Mouse (Mus musculus): ENCODE measurements at regions not wholly inside any gene's neighbourhood (a gene's known extent, or its start where the extent isn't known, plus 50 kb on each side); places are given as distances from the start of the nearest gene placed in this dataset.

DNA sequence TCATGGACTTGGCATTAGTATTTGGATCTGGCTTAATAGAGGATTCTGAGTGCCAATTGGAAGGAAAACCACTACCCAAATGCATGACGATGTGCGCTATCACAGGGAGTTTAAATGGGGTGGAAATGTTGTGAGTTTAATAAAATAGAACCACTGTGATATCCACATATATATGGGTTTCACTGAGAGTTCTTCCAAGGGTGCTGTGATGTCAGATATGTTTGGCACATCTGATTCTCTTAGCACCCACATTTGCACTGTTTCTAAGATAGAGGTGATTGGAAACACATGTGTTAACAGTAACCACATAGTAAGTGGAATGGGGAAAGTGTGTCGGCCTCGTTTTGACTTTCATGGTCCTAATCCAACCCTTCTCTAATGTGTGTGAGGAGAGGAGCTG lies 189.7 kb upstream of the 1810046K07Rik start:
- DNase-seq (ENCODE audit: low spot score in 2 of 2): no peak

DNA sequence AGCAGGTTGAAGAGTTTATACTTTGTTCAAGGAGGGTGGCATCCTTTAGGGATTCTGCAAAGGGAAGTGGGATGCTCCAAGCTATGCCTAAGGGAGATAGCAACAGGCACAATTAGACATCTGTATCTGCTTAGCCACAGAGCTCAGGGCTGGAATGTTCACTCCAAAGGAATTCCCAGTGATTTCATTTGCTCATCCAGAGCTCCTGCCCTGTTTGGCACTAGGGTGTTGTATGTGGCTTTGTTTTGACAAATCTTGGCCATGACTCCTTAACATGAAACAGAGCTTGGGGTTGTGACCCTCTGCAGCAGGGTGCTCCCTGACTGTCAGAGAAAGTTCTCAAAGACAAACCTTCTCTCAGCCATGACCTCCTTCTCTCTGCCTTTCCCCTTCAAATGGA lies 194.8 kb upstream of the 1810046K07Rik start:
- no peak for DNase-seq (ENCODE audit: low spot score in 2 of 2)

DNA sequence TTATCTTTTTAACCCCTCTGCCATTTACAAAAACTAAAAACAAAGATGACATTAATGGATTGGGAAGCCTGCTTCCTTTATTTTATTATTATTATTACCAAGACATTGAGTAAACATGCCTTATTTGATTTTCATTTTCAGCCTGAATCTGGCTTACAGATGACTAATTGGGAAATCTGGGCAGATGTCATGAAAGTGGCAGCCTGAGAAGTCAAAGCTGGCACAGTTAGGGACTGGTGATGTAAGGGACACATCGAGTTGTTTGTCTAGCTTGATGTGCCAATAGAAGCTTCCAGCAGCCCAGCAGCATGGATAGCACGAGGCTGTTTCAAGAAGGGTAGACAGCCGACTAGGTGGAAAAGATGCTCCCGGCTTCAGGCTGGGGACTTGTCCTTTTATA lies 197.2 kb upstream of the 1810046K07Rik start:
- DNase-seq (ENCODE audit: low spot score in 2 of 2): no peak

DNA sequence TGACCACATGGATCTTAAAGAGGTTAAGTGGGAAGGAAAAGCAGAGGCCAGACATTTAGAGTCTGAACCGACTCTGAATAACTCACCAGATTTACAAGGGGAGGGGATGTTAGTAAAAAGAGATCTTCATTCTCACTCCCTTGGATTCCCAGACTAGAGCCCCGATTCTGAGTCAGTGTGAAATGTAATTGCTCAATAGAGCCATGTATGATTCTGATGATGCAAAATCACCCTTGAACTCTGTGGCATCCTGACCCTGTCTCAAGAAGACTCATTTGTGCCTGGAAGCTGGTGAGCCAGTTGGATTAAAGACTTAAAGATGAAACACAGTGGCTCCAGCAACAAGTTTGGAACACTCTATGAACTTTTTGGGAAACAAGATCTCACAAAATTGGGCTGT lies 210.2 kb upstream of the 1810046K07Rik start:
- no peak for DNase-seq (ENCODE audit: low spot score in 2 of 2)

DNA sequence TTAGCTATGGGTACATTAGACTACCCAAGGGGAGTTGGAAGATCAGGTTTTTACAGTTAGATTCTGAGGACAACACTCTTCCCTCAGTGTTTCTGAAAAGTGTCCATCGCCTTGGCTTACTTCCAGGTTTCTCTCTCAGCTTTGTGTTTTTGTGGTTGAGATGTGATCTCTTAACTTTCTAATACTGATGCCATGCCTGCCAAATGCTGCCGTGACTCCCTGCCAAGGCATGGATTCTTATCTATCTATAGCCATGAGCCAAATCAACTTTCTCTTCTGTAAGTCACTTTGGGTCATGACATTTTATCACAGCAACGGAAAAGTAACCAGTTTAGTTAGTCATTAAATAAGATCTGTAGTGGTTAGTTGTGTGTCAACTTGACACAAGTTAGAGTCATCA lies 213.2 kb upstream of the 1810046K07Rik start:
- no peak for DNase-seq (ENCODE audit: low spot score in 2 of 2)

DNA sequence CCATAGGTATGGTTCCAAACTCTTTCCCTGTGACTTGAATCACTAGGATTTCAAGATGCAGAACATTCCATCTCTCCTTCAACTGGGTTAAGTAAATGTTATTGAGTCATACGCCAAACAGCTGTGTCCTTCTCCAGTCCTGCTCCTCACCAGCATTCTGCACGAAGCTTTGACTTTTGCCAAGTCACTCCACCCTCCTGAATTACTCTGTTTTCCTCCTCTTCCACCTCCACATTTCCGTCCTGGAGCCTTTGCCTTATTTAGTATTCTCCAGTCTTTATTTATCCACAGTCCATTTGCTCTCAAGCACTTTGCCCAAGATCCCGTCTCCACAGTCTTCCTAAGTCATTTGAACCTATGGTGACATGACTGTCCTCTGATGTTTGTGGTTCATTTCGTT lies 193.1 kb upstream of the Arhgap20 start:
- DNase-seq (ENCODE audit: low spot score in 2 of 2): no peak

DNA sequence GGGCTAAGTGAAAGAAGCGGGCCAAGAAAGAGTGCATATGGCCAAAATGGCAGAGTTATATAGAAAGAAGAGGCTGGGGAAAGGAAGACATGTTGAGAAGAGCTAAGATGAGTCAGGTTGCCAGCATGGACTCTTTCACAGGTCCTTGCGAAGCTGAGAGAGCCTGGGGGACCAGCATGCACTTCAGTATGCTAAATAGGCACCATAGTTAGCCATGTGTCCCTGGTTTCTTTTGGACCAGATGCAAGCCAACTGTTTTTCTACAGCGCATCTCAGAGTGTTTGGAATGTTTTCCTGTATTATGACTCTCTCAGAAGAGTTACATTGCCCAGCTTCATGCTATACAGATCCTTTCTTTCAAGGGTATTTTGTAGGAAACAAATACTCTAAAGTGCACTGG lies 183.5 kb upstream of the Arhgap20 start:
- no peak for DNase-seq (ENCODE audit: low spot score in 2 of 2)

DNA sequence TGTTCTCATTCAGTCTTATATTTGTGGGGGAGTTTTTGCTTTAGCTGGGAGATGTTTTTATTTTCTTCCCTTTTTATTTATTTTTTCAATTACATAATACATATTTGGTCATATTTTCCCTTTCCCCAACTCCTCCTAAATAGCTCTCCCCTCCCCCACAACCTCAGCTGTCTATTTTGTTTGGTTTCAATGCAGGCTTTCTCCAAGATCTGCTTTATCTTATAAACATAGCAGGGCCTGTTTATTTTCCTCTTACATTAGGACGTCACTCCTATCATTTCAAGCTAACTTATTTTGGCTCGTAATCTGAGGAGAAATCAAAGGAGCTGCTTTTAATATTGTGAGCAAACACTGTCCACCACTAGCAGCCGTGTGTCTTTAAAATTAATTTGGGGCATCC lies 171.4 kb upstream of the Arhgap20 start:
- no peak for DNase-seq (ENCODE audit: low spot score in 2 of 2)

DNA sequence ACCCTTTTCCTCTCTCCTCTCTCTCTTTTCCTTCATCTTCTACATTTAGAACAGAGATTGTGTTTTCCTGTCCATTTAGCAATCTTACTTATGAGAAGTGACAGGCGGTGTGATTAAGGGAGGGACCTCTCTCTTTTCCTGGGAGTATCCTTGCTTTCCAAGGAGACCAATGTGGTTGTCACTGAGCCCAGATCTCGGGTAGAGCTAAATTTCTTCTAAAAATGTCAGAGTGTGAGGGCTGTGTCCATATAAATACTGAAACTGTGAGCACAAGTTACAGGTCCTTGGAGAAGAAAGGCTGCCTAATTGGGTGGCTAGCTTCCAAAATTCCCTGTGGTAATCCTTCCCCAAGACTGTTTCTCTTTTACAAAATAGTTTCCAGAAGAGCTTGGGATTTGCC lies 166.4 kb upstream of the Arhgap20 start:
- DNase-seq (ENCODE audit: low spot score in 2 of 2): no peak

DNA sequence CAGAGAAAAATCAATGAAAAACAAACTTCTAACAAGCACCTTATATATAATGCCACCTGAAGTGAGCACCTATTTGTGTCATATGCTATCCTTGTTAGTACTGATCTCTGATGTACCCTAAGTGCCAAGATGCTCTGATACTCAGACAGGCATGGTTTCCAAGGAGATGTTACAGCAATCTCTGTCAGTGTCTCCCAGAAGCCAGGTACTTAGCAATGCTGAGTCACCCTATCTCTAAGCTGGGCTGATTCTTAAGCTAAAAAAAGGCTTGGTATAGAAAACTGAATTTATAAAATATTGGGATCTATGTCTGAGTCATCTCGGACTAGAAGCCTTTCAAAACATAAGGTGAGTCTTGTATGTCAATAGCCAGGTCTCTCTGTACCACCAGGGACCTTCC lies 157.0 kb upstream of the Arhgap20 start:
- no peak for DNase-seq (ENCODE audit: low spot score in 2 of 2)

DNA sequence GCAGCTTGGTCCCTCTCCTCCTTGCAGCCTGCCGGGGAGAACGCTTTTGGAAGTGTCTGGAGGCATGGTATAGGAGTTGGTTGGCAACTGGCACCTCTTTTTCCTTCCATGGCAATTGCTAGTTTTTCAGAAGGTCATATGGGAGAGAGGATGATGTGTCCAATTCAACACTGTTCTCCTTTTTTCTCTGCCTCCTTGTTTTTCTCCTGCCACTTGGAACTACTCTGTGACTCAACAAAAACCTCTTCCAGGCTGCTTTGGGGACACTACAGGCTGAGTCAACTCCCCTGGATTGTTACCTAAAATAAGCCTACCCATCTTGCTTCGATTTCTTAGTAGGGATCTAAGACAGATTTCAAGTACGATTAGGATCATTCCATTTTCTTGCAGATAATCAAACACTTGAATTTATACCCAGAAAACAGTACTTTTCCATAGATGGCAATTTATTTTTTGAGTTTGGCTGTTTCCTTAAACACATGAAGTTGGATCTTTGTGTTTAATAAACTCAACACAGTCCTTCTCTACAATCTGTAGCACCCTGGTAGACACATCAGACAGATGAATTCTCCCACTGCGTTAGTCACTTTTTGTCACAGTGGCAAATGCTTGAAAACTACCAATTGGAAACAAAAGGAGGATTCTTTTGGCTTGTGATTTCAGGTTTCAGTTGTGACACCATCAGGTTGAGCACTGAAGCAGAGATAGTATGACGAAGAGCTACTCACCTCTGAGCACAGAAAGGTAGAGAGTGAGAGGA lies 156.3 kb upstream of the Arhgap20 start:
- no peak for DNase-seq (ENCODE audit: low spot score in 2 of 2)

DNA sequence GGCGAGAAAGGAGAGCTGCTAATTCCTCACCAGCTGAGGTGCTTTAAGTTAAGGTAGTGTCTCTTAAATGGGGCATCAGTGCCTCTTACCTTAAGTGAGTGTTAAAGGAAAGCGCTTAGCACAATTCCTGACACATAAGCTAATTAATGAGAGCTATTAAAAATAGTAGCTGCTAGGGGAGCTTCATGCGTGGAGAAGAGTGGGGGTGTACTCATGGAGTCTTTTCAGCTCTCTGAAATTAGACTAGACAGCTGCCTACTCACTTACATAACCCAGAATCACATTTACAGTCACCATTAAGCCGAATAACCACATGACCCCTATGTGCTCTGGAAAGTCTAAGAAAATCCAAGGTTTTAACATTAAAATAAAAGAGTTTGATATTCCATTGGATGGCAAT lies 139.0 kb upstream of the Arhgap20 start:
- DNase-seq (ENCODE audit: low spot score in 2 of 2): no peak

DNA sequence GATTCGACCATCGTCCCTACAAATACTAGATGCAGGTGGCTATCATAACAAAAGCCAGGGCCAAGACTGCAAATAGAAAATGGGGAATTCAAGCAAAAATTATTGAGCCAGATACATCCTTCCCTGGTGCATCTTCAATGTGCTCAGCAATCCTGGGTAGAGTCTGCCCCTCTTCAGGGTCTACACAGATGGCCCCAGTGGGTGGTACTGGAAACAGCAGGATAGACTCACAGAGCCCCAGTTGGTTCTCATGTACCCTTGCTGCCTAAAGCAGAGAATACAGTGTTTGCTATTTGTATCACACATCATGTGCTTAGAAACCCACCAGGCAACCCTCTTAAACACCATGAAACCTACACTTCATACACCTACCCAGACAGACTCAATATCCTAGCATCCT lies 129.0 kb upstream of the Arhgap20 start:
- DNase-seq (ENCODE audit: low spot score in 2 of 2): peak in 1 of 2 experiments; percentile 9

DNA sequence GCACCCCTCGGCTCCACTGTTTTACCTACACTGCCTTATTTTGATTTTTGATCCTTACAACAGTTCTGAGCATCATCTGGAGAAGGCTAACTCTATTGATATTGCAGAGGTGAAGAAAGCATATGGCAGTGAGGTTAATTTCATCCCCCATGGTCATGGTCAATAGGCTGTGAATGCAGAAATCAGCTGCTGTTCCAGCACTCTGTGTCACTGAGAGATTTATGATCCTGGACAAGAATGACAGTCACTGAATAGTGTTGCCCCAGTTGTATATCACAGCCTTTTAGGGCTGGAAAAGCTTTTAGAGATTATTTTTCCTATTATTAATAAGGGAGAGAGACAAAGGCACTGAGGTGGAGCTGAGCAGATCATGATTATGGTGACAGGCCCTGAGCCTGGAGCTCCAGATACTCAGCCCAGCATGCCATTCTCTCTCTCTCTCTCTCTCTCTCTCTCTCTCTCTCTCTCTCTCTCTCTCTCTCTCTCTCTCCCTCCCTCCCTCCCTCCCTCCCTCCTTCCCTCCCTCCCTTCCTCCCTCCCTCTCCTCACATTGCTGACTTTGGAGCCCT lies 128.5 kb upstream of the Arhgap20 start:
- DNase-seq (ENCODE audit: low spot score in 2 of 2): no peak

DNA sequence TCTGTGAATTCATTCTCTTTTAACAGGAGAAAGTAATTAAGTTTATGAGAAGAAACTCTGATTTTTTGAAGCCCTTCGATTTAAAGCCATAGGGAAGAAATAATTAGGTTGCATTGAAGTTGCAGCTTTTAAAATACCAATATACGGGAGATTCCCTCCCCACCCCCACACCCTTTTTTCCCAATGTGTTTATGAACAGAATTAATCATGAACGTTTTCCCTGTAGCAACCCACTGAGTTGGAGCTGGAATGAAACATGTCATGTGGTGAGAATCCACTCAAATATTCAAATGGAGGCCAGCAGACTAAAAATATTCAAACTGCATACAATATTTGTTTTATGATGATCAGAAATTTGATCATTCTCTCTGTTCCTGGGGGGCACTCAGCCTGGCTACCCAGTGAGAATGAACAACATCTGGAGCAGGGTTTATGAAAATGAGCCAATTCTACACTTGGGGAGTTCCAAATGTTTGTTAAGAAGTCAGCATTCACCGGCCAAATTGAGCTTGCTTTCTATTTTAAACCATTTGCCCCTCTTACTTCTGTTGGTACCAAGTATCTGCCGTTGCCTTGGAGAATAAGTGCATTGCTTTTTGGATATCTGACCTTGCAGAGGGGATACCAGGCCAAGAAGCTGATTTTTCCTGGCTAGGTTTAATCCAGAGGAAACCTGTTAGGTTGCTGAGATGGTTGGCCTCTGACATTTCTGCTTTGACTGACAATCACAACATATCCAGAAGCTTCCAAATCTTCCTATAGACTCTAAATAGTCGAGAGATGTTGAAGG lies 127.8 kb upstream of the Arhgap20 start:
- DNase-seq (ENCODE audit: low spot score in 2 of 2): no peak

DNA sequence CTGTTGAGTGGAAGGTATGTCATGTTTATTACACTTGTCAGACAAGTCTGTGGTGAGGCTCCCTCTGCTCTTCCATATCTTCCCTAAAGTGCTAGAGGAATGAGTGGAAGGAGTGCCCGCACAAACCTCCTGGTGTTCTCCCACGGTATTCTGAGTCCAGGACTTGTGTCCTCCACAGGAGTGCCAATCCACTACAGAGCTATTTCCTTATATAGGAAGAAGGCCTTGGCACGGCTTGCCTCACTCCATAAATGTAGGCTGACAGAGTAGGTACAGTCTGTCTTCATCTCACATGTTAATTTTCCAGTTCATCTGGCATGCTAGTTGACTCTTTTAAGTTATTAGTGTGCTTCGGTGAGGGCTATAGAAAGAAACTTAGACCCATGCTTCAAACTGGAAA lies 123.4 kb upstream of the Arhgap20 start:
- no peak for DNase-seq (ENCODE audit: low spot score in 2 of 2)

DNA sequence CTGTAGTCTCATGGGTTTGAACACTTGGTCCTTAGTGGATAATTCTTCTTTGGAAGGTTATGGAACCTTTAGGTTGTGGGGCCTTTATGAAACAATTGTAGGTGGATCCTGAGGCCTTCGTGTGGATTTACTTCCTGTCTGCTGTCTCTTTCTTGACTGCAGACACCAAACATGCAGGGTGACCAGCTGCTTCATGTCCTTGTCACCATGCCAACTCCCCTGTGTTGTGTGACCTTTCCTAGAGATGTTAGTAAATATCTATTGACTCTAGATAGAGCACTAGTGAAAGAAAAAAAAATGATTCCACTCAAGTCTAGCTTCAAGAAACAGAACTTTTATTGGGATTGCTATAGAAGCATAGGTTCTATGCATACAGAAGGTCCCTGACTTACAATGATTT lies 119.7 kb upstream of the Arhgap20 start:
- no peak for DNase-seq (ENCODE audit: low spot score in 2 of 2)

DNA sequence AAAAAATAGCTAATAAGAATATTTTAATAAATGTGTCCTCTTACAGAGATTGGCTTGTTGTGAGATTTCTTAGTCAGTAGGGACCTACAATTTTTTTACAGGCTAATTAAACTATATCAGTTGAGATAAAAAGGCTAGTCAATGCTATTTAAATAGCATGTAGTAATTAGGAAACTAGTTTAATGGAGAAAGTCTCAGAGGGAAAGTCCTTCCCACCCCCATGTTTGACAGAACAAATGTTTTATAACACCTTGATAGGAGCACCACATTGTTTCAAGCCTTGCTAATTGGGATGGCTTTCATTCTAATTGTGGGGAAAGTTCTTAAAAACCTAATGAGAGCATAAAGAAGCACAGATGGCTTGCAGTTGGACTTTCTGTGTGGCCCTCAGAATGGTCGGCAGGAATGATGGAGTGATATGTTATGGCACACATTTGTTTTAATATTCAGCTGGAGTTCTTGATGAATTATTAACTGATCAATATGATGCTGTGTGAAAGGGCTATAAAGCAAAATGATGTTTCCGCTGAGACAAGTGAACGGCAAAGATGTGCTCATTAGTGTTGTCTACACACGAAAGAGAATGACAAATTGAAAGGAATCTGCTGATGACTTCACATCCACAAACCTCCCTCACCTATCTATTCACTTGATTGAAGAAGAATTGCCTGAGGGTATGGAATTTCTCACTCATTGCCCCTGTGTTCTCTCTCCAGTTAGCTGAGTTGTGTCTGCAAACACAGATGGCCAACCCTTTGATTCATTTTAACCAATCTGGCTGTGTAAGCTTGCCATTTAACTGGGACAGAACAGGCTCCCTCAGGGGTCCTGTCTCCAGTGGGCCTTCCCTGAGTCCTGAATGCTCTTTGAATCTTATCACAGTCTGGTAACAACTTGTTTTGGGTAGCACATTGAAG lies 111.5 kb upstream of the Arhgap20 start:
- no peak for DNase-seq (ENCODE audit: low spot score in 2 of 2)

DNA sequence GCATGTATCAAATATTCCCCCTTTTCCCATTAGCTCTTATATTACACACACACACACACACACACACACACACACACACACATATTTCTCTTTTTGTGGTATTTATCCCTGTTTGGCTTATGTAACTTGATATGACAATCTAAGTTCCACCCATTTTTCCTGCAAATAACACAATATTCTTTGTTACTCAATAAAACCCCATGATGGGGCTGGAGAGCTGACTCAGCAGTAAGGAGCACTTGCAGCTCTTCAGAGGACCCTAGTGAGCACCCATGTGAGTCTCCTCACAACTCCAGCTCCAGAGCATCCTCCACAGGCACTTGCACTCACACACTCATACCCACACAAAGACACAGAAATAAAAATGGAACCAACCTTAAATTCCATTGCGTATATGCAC lies 110.5 kb upstream of the Arhgap20 start:
- no peak for DNase-seq (ENCODE audit: low spot score in 2 of 2)

DNA sequence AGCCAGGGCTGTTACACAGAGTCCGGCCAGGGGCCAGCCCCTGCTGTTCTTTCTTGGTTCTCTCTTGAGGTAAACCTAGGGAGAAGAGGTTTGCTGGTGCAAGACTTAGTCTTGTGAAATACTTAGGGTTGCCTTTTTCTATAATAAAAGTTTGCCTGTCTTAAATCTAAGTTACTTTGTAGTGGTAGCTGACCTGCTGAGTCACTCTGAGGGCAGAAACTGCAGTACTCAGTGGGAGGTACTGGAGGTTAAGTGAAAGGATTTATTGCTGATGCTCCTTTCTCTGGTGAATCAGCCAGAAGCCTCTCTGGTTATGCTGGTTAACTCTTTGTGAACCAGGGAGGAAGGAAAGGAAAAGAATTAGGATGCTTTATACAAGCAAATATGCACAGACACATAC lies 107.3 kb upstream of the Arhgap20 start:
- no peak for DNase-seq (ENCODE audit: low spot score in 2 of 2)

DNA sequence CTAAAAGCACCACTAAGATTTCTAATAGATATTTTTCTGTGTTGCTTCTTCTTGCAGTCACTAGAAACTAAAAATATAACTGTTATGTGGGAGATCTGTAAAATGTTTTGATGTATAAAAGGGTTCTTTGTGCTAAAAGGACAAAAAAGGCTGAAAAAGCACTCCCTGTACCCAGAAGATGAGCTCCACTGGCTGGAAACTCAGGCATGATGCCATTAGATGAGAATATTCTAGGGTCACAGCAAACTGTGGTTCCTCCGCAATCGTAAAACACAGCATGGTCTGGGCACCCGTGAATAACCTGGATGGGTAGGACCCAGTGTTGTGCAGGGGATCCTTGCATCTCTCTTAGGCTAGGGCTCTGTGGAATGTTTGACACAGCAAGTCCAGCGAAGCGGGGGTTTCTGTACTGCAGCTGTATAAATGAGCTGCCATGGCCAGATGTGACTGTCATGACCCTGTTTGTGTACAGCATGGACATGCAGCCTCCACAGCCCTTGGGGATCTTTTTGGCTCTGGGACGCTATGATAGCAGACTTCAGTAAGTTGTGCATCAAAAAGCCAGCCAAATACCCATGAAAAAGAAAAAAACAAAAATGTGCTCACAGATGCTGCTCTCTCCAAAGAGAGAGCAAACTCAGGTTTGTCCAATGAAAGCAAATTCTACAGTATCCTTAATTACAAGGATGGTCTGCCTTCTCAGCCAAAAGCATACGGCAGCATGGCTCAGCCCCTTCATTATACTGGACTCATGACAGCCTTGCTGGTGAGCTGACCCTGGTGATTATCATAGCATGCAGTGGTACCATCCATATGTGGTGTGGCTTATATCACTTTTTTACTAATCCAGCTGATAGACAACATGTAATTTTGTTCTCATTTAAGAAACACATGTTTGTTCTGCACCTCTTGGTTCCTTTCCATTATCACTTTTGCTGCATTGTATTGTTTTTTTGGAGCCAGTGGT lies 103.9 kb upstream of the Arhgap20 start:
- DNase-seq (ENCODE audit: low spot score in 2 of 2): no peak
